Mouse (Mus musculus) liver, adult 2 months (tissue): Measurements from ENCODE around the gene Map2k4. TPM values are rescaled to one million over a fixed set of nuclear protein-coding genes. Genes with fewer than 3 reads are reported as not detected.

ENCODE experiments used
- DNase-seq: peaks from one replicate; pipeline ENCODE4 v3.0.0-alpha.2; 2011; ENCODE audit warnings: low read depth, low spot score; ENCODE audit errors: extremely low read depth
- H3K27ac ChIP-seq: fragments of 200-500 bp; replicated peaks from 2 replicates; pipeline ENCODE4 v1.5.1; 2012; ENCODE audit warnings: low read depth, mild to moderate bottlenecking, control low read depth, inconsistent platforms, low read length; ENCODE audit not compliant: insufficient read depth
- H3K27me3 ChIP-seq: fragments of 200-500 bp; 2 replicates; pipeline ENCODE4 v1.6.1; 2012; ENCODE audit warnings: mild to moderate bottlenecking, moderate library complexity, low read length, inconsistent platforms; ENCODE audit not compliant: control insufficient read depth, insufficient read depth
- H3K36me3 ChIP-seq: fragments of 200-500 bp; 2 replicates; pipeline ENCODE4 v1.6.1; 2012; ENCODE audit warnings: low read length, inconsistent platforms; ENCODE audit not compliant: control insufficient read depth, insufficient read depth
- H3K4me1 ChIP-seq: fragments of 200-500 bp; 2 replicates; pipeline ENCODE4 v1.6.1; 2011; ENCODE audit warnings: low read length; ENCODE audit not compliant: control insufficient read depth, insufficient read depth
- H3K4me3 ChIP-seq: fragments of 200-500 bp; 2 replicates; pipeline ENCODE4 v1.5.1; 2011; ENCODE audit warnings: low read depth, mild to moderate bottlenecking, control low read depth, low read length, moderate library complexity; ENCODE audit not compliant: insufficient read depth
- H3K79me2 ChIP-seq: fragments of 200-500 bp; 2 replicates; pipeline ENCODE4 v1.6.1; 2012; ENCODE audit warnings: inconsistent platforms, mild to moderate bottlenecking, low read length, moderate library complexity; ENCODE audit not compliant: control insufficient read depth, insufficient read depth
- H3K9ac ChIP-seq: fragments of 200-500 bp; 2 replicates; pipeline ENCODE4 v1.6.1; 2012; ENCODE audit warnings: low read depth, mild to moderate bottlenecking, control low read depth, inconsistent platforms, low read length
- CTCF ChIP-seq: fragments of 200-500 bp; IDR thresholded peaks from 2 replicates; pipeline ENCODE4 v1.5.1; 2011; ENCODE audit warnings: low read depth, low read length, control low read depth
- POLR2A ChIP-seq: fragments of 200-500 bp; IDR thresholded peaks from 2 replicates; pipeline ENCODE4 v1.6.1; 2011; ENCODE audit warnings: low read length, control low read depth; ENCODE audit not compliant: insufficient read depth; ENCODE audit errors: extremely low read depth
- WGBS: fragments of 180-500 bp; shearing (Covaris S2); methylation state at CpG from one replicate; pipeline ENCODE4 v1.1.7; 2018; 5-methylcytosine and 5-hydroxymethylcytosine counted together
- polyA plus RNA-seq: library from polyadenylated mRNA; depleted of rRNA; stranded (reverse); fragments of >200 nt; gene quantifications from 2 replicates; pipeline ENCODE4 v1.2.3, GENCODE M21; 2012
- total RNA-seq: library from RNA; depleted of rRNA; stranded (reverse); fragments of >200 nt; gene quantifications from 2 replicates; pipeline ENCODE4 v1.2.3, GENCODE M21; 2014

The Map2k4 gene
- total and polyA plus RNA-seq, 2 experiments = 11.6 to 27.1 TPM

- WGBS = 83% methylated on average over 2 of the region's 2 CpGs
- no peak overlapping the region for H3K9ac ChIP-seq
- TF ChIP-seq CTCF (no peak), POLR2A (no peak)
- no peaks in the 10 kb centered on the region; the same call in 1 of the 2 replicates for H3K36me3 ChIP-seq
- no peak overlapping the region for H3K4me3 ChIP-seq
- H3K27me3 ChIP-seq = no peaks in the 10 kb centered on the region
- H3K27ac ChIP-seq = no peak overlapping the region
- peaks cover 21% of the 10 kb centered on the region for H3K79me2 ChIP-seq
- peaks cover 5% of the 10 kb centered on the region for H3K4me1 ChIP-seq
- DNase-seq = no peak
Measured at GRCm38 (mm10) chr11:65773535-65773934, 14.6 kb downstream of the Map2k4 start.

DNA sequence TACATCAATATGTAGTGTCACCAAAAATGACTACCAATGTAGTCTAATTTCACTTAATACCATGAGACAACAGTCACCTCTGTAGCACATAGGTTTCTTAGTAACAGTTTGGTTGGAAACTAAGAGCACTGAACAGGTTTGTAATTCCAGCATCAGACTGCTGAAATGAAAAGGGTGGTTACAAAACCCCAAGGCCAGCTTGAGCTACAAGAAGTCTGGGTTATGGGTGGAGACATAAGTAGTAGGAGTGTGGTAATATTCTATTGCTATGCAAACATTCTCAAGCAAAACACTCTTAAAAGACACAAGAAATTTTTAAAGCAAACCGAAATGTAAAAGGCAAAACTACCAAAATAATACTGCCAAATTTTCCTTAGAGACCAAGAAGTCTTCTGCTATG lies 16.6 kb downstream of the Map2k4 start:
- peaks cover 17% of the 10 kb centered on the region for H3K79me2 ChIP-seq
- TF ChIP-seq POLR2A (no peak), CTCF (no peak)
- H3K36me3 ChIP-seq = no peaks in the 10 kb centered on the region; the same call in 1 of the 2 replicates
- H3K27ac ChIP-seq = no peak overlapping the region
- WGBS = 95% methylated on average over 1 of the region's 1 CpGs
- H3K9ac ChIP-seq = no peak overlapping the region
- no peaks in the 10 kb centered on the region; the same call in 1 of the 2 replicates for H3K4me1 ChIP-seq
- no peak for DNase-seq
- no peak overlapping the region for H3K4me3 ChIP-seq
- H3K27me3 ChIP-seq = no peaks in the 10 kb centered on the region

GRCm38 (mm10) chr11:65769990-65770389 lies 18.1 kb downstream of the Map2k4 start:
- Histone ChIP-seq H3K79me2 (peaks cover 23% of the 10 kb centered on the region), H3K36me3 (no peaks in the 10 kb centered on the region; the same call in 1 of the 2 replicates), H3K9ac (no peak overlapping the region), H3K27me3 (no peaks in the 10 kb centered on the region), H3K4me1 (no peaks in the 10 kb centered on the region), H3K27ac (no peak overlapping the region), H3K4me3 (no peak overlapping the region)
- TF ChIP-seq CTCF (no peak), POLR2A (no peak)
- no peak for DNase-seq
- 75% methylated on average over 5 of the region's 5 CpGs for WGBS

DNA sequence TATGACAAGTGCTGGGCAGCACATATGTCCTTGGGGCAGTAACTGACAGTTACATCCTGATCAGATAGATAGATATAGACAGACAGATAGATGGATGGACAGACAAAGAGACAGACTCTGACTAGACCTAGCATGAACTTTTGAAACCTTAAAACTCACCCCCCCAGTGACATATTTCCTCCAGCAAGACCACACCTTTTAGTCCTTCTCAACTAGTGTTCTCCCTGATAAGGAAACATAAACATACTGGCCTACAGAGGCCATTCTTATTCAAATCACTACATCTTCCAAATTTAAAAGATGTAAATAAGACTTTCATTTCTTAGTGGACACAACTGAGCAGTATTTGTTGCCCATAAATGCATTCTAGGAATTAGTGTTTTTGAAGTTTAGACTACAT lies 19.7 kb downstream of the Map2k4 start:
- no peak for TF ChIP-seq CTCF
- H3K27ac ChIP-seq = no peak overlapping the region
- no peaks in the 10 kb centered on the region for H3K4me1 ChIP-seq
- no peak overlapping the region for H3K9ac ChIP-seq
- no peaks in the 10 kb centered on the region; the same call in 1 of the 2 replicates for H3K36me3 ChIP-seq
- H3K27me3 ChIP-seq = no peaks in the 10 kb centered on the region
- DNase-seq = no peak
- peaks cover 25% of the 10 kb centered on the region for H3K79me2 ChIP-seq
- no peak overlapping the region for H3K4me3 ChIP-seq

DNA sequence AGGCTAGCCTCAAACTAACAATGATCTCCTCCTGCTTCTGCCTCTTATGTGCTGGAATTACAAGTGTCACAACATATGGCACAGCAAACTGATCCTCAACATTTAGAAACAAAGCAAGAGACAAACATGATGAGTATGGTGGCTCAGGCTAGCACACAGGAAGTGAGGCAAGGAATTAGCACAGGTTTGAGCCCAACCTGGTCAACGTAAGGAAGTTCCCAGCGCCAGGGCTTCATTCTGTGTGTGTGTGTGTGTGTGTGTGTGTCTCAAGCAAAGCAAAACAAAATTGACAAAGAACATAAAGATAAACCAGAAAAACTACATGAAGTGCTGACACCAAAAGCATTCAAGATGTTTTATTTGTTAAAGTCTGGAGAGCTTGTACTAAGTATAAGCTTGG lies 27.2 kb downstream of the Map2k4 start:
- WGBS = 89% methylated on average over 2 of the region's 2 CpGs
- H3K9ac ChIP-seq = no peak overlapping the region
- TF ChIP-seq POLR2A = no peak
- TF ChIP-seq CTCF = no peak
- peaks cover 25% of the 10 kb centered on the region; the same call in 1 of the 2 replicates for H3K79me2 ChIP-seq
- H3K27ac ChIP-seq = no peak overlapping the region
- DNase-seq = no peak
- H3K4me1 ChIP-seq = no peaks in the 10 kb centered on the region
- no peaks in the 10 kb centered on the region for H3K27me3 ChIP-seq
- peaks cover 2% of the 10 kb centered on the region; the same call in 1 of the 2 replicates for H3K36me3 ChIP-seq
- H3K4me3 ChIP-seq = no peak overlapping the region

GRCm38 (mm10) chr11:65759350-65759749 lies 28.7 kb downstream of the Map2k4 start:
- Histone ChIP-seq H3K9ac (no peak overlapping the region), H3K4me3 (no peak overlapping the region), H3K27ac (no peak overlapping the region), H3K27me3 (no peaks in the 10 kb centered on the region), H3K4me1 (peaks cover 2% of the 10 kb centered on the region; the same call in 1 of the 2 replicates), H3K36me3 (peaks cover 2% of the 10 kb centered on the region), H3K79me2 (peaks cover 15% of the 10 kb centered on the region; the same call in 1 of the 2 replicates)
- 100% methylated on average over 1 of the region's 1 CpGs for WGBS
- no peak for DNase-seq
- TF ChIP-seq CTCF (no peak), POLR2A (no peak)
